Mouse (Mus musculus) CD4-positive naive resting alpha-beta T cell, adult 76 days (primary cell): Measurements from ENCODE around the gene Plau. TPM values are rescaled to one million over a fixed set of nuclear protein-coding genes. Genes with fewer than 3 reads are reported as not detected.

Experiments
- total RNA-seq: library from RNA; stranded (reverse); gene quantifications from one replicate; pipeline ENCODE4 v1.2.4, GENCODE M21; 2023

Gene Plau
- 0.56 TPM for total RNA-seq

GRCm38 (mm10) chr14:20836171-20836904 lies at the start of gene Plau:
TSS of gene Plau (plus strand) at chr14:20836660.

GRCm38 (mm10) chr14:20793758-20794531 lies 42.5 kb upstream of the Plau start, which contains the start of gene Camk2g:
TSS of gene Camk2g (minus strand) at chr14:20794088.

Other genes with a start within 250 kb of the Plau start
- gene Usp54, start 195.6 kb upstream of the Plau start, total RNA-seq, result 5.9 TPM
- gene Myoz1, start 180.1 kb upstream of the Plau start, total RNA-seq, result not detected
- 0.29 TPM for gene Synpo2l, start 168.3 kb upstream of the Plau start, total RNA-seq
- 254 TPM for gene Sec24c, start 162.4 kb upstream of the Plau start, total RNA-seq
- gene Fut11, start 141.7 kb upstream of the Plau start, total RNA-seq, result 5.0 TPM
- 40.6 TPM for gene Chchd1, start 133.7 kb upstream of the Plau start, total RNA-seq
- gene Zswim8, start 129.1 kb upstream of the Plau start, total RNA-seq, result 157 TPM
- 29.5 TPM for gene Ndst2, start 102.1 kb upstream of the Plau start, total RNA-seq
- gene Camk2g, start 42.6 kb upstream of the Plau start, total RNA-seq, result 59.4 TPM
- 5.6 TPM for gene Vcl, start 92.7 kb downstream of the Plau start, total RNA-seq
- 49.7 TPM for gene Ap3m1, start 215.8 kb downstream of the Plau start, total RNA-seq
- 77.7 TPM for gene Adk, start 215.9 kb downstream of the Plau start, total RNA-seq